Mouse (Mus musculus) liver, adult 2 months (tissue): Measurements from ENCODE around the gene Lrp5.

Experiments used
- CTCF ChIP-seq: fragments of 200-500 bp; IDR thresholded peaks from 2 replicates; pipeline ENCODE4 v1.5.1; 2011; ENCODE audit warnings: low read depth, low read length, control low read depth
- POLR2A ChIP-seq: fragments of 200-500 bp; IDR thresholded peaks from 2 replicates; pipeline ENCODE4 v1.6.1; 2011; ENCODE audit warnings: low read length, control low read depth; ENCODE audit not compliant: insufficient read depth; ENCODE audit errors: extremely low read depth

- TF ChIP-seq POLR2A (no peak), CTCF (no peak)
These were observed 124.1 kb downstream of the Lrp5 start for GRCm38 (mm10) chr19:3562298-3562697.
